Mouse (Mus musculus) forebrain, embryonic 10.5 days (tissue): ENCODE results near the gene St6gal1. TPM values are rescaled to one million over a fixed set of nuclear protein-coding genes. Genes with fewer than 3 reads are reported as not detected.

Experiments
- DNase-seq: peaks from one replicate; pipeline ENCODE4 v3.0.0-alpha.2; 2017; ENCODE audit warnings: low spot score; ENCODE audit errors: extremely low spot score
- H3K27ac ChIP-seq: fragments of 300-500 bp; sonication (generic); 2 replicates; pipeline ENCODE4 v1.5.1; 2016; ENCODE audit warnings: mild to moderate bottlenecking
- H3K27me3 ChIP-seq: fragments of 300-500 bp; sonication (generic); 2 replicates; pipeline ENCODE4 v1.6.1; 2016; ENCODE audit warnings: mild to moderate bottlenecking; ENCODE audit not compliant: poor library complexity, severe bottlenecking
- H3K36me3 ChIP-seq: fragments of 300-500 bp; sonication (generic); replicated peaks from 2 replicates; pipeline ENCODE4 v1.6.1; 2016; ENCODE audit warnings: mild to moderate bottlenecking, moderate library complexity
- H3K4me1 ChIP-seq: fragments of 300-500 bp; sonication (generic); 2 replicates; pipeline ENCODE4 v1.6.1; 2016
- H3K4me3 ChIP-seq: fragments of 300-500 bp; sonication (generic); 2 replicates; pipeline ENCODE4 v1.5.1; 2016; ENCODE audit warnings: mild to moderate bottlenecking, moderate library complexity
- H3K9me3 ChIP-seq: fragments of 300-500 bp; sonication (generic); 2 replicates; pipeline ENCODE4 v1.6.1; 2016; ENCODE audit warnings: mild to moderate bottlenecking, moderate library complexity
- WGBS: fragments of 180-500 bp; shearing (Covaris S2); methylation state at CpG from one replicate; pipeline ENCODE4 v1.1.7; 2016; 5-methylcytosine and 5-hydroxymethylcytosine counted together
- polyA plus RNA-seq: library from polyadenylated mRNA; unstranded; fragments of >200 nt; fragmentation: Nextera tagmentation; extraction: Ambion mirVana; gene quantifications from 2 replicates; pipeline ENCODE4 v1.2.1, GENCODE M21; 2016

The St6gal1 gene
- polyA plus RNA-seq, 1 experiment from 2014 or later = 19.7 TPM

DNA sequence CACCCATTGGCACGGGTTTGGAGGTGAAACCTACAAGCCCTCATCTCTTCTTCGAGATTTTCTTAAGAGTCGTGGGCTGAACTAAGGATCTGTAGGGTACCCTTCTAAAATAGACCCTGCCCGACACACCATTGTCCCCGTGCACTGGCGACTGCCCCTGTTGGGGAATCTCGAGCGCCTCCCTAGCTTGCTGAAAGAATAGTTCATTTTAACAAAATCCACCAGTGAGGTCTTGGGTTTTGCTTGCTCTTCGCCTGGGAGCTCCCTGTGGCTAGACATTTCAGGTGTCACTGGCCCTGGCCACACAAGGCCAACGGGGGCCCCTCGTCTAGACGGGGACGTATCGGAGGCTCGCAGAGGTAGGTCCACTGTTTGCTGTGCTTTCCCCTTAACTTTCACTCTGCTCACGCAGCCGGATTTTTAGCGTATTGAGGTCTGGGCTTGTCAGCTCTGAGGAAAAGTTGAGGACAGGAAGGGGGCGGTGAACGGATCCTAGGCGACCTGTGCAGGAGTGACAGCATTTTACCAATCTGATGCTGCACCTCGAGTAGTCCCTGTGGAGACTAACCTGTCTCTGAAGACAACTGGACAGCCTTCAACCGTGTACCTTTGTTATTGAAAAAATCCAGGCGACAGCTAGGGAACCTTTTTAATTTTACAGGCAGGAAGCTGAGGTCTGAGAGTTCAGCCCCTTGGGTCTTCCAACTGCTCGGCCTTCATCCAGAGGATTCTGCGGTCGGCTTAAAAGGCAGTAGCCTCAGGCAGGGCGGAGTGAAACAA is 1.5 kb downstream of the St6gal1 start:
- peak; percentile 62 for DNase-seq
- Histone ChIP-seq H3K9me3 (no peaks in the 10 kb centered on the region), H3K27me3 (peaks cover 34% of the 10 kb centered on the region), H3K4me1 (peaks cover 60% of the 10 kb centered on the region), H3K27ac (peak overlapping the region; percentile 96), H3K36me3 (no peaks in the 10 kb centered on the region), H3K4me3 (peak overlapping the region; percentile 79)
- under 1% methylated on average over 28 of the region's 28 CpGs for WGBS

DNA sequence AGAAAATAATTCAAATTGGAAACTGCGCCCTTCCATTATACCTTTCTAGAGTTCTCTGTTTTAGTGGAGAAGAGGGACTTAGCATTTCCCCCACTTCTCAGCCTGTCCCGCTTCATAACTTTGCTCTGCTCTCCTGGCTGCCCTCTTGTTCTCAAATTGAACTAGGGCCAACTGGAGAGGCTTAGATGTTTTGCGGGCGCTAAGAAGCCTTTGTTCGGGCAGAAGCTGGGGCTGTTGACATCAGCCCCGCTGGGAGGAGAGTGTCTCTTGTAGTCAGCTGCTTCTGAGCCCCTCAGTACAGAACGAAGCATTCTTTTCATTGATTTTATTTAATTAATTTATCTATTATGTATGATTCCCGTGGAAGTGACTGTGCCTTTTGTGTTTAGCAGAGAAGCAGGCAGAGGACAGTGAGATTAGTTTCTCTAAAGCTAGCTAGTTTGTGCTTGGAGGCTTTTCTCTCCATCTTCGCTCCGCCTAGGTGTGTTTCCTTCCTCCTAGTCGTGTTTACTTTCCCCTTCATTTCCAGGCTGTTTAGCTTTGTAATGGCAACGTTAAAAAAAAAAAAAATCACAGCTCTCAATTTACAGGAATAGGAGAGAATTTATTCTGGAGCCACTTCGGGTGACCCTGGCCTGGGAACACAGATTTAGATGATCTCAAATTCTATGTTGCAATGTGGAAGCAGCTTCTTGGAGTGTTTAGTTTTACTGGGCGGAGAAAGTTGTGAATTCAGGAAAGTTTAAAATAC is 2.2 kb downstream of the St6gal1 start:
- Histone ChIP-seq H3K4me1 (peaks cover 64% of the 10 kb centered on the region), H3K9me3 (no peaks in the 10 kb centered on the region), H3K27ac (peak overlapping the region; percentile 96), H3K27me3 (peaks cover 34% of the 10 kb centered on the region), H3K36me3 (no peaks in the 10 kb centered on the region), H3K4me3 (peak overlapping the region; percentile 79)
- DNase-seq = peak; percentile 41
- 9% methylated on average over 14 of the region's 14 CpGs for WGBS

DNA sequence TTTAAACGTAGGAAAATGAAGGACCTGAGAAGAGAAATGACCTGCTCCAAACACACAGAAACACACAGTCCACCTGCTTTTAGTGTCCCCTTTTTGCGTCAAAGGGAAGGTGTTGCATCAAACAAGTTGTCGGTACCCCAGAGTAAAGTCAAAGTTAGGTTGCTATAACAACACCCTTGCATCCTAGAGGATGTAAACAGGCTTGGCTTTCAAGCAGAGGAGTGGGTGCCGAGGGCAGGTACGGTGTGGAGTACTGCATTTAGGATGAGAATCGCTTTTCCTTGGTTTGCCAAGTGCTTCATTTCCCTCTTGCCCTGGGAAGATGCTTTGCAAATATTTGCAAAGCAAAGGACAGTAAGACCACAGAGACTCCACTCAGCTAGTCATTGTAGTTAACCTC is 3.3 kb downstream of the St6gal1 start:
- H3K36me3 ChIP-seq = no peaks in the 10 kb centered on the region
- no peak overlapping the region for H3K27ac ChIP-seq
- no peaks in the 10 kb centered on the region for H3K9me3 ChIP-seq
- peak overlapping the region; percentile 79; the same call in 1 of the 2 replicates for H3K4me3 ChIP-seq
- H3K4me1 ChIP-seq = peaks cover 64% of the 10 kb centered on the region
- no peak for DNase-seq
- peaks cover 27% of the 10 kb centered on the region for H3K27me3 ChIP-seq
- WGBS = 20% methylated on average over 6 of the region's 6 CpGs

DNA sequence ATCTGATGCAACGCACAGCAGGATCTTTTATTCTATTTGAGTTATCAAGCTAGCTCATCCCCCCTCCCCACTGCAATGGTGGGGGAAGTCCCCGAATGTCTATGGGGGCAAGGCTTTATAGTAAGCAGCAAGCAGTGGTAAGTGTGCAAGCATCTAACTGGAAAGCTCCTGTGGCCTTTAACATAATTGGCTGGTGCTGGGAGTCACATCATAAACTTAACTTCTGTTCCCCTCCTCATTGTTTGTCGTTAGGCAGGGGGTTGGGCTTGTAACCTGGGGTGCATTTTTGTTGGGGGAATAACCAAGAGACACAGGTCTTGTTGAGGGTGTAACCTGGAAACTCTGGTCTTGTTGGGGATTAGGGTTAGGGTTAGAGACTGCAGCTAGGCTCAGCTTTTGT is 3.9 kb downstream of the St6gal1 start:
- DNase-seq = no peak
- H3K36me3 ChIP-seq = peaks cover 2% of the 10 kb centered on the region
- H3K4me1 ChIP-seq = peaks cover 59% of the 10 kb centered on the region
- H3K27ac ChIP-seq = no peak overlapping the region
- H3K4me3 ChIP-seq = no peak overlapping the region
- H3K9me3 ChIP-seq = no peaks in the 10 kb centered on the region
- H3K27me3 ChIP-seq = peaks cover 22% of the 10 kb centered on the region
- 27% methylated on average over 3 of the region's 3 CpGs for WGBS

DNA sequence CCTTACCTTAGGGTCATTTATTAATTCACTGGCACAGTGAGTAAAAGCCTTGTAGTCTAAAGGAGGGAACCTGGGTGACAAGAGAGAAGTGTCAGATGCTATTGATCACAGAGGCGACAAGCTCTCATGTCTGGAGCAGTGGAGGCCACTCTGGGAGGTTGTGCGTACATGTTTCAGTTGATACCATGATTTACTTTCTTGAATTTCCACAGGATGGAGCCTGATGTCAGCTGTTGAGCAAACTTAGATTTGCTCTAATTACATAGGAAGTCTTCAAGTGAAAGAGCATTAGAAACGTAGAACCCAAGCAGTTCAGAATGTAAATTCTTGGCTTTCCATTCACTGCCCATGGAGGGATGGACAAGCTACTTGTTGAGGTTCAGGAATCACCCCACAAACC is 5.4 kb downstream of the St6gal1 start:
- Histone ChIP-seq H3K9me3 (no peaks in the 10 kb centered on the region), H3K27me3 (peaks cover 14% of the 10 kb centered on the region), H3K4me1 (peaks cover 49% of the 10 kb centered on the region), H3K4me3 (no peak overlapping the region), H3K36me3 (peaks cover 13% of the 10 kb centered on the region), H3K27ac (no peak overlapping the region)
- DNase-seq = no peak
- WGBS = 80% methylated on average over 3 of the region's 3 CpGs

DNA sequence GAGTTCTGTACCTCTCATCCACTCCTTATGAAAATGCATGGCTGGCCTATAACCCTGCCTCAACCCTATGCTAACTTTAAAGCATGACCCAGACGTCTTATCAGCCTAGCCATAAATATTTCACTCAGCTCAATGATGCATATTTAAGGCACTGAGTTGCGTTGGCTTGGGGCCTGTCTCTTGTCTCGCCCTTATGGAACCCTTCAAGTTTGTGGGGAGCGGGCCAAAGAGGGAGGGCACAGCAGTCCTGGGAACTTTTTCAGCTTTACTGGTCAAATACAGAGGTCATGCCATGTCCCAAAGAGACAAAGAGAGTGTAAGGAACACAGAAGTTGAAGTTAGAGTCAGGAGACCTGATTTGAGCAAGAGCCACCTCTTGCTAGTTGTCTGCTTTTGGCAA is 6.6 kb downstream of the St6gal1 start:
- H3K36me3 ChIP-seq = peaks cover 13% of the 10 kb centered on the region
- no peaks in the 10 kb centered on the region for H3K9me3 ChIP-seq
- WGBS = 90% methylated on average over 4 of the region's 4 CpGs
- H3K27ac ChIP-seq = no peak overlapping the region
- H3K27me3 ChIP-seq = peaks cover 14% of the 10 kb centered on the region
- peaks cover 49% of the 10 kb centered on the region for H3K4me1 ChIP-seq
- DNase-seq = no peak
- H3K4me3 ChIP-seq = no peak overlapping the region

DNA sequence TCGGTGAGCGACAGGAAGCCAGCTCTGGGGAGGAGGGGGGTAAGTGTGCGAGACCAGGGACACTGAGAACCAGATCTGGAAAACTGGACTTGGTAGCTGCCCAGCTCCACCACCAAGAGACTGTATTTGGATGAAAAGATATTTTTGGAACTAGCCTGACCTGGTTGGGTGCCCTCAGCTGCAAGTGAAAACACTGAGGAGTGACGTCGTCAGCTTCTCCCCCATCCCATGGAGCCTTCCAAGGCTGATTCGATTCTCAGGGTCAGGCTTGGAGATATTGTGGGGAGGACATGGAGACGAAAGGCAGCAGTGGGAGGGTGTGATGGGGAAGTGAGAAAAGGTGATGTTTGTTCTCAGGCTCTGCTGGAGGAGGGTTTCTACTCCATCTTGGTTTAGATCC is 8.2 kb downstream of the St6gal1 start:
- Histone ChIP-seq H3K27me3 (peaks cover 10% of the 10 kb centered on the region), H3K4me1 (peaks cover 43% of the 10 kb centered on the region), H3K4me3 (no peak overlapping the region), H3K9me3 (no peaks in the 10 kb centered on the region), H3K27ac (no peak overlapping the region), H3K36me3 (peaks cover 13% of the 10 kb centered on the region)
- no peak for DNase-seq
- 89% methylated on average over 7 of the region's 7 CpGs for WGBS

DNA sequence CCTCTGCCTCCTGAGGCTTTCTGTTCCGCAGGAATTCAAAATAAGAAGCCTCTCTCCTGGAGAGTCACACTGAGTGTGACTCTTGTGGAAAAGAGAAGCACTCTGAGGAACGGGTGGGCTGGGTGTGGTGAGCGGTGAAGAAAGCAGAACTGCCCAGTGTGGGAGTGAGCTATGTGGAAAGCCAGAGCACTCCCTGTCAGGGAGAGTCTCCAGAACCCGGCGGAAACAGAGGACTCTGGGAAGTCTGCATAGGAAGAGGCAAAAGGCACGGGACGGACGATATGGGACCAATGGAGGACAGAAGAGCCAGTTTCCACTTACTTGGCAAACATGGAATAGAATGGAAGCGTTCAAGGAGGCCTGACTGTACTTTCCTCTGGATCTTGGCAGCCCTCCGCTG is 9.0 kb downstream of the St6gal1 start:
- Histone ChIP-seq H3K27ac (no peak overlapping the region), H3K36me3 (peaks cover 13% of the 10 kb centered on the region), H3K27me3 (peaks cover 3% of the 10 kb centered on the region), H3K4me1 (peaks cover 43% of the 10 kb centered on the region), H3K9me3 (no peaks in the 10 kb centered on the region), H3K4me3 (no peak overlapping the region)
- 89% methylated on average over 10 of the region's 10 CpGs for whole genome bisulfite sequencing
- no peak for DNase-seq

DNA sequence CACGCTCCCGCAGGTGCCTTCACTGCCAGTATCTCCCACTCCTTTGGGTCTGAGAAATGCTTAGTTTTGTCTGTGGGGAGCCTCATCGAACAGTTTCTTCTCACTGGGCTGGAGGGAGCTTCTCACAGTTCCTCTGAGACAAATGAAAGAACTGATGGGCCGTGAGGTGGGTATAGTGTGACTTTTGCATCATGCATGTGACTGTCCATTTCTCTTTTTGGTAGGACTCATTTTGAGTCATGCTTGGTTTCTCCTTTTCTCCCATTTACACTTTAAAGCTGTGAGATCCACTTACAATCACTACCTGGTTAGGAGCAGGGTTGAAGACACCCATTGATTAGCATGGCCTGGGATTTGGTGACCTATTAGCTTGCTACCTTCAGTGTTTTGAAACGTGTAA is 10.0 kb downstream of the St6gal1 start:
- 87% methylated on average over 5 of the region's 5 CpGs for WGBS

DNA sequence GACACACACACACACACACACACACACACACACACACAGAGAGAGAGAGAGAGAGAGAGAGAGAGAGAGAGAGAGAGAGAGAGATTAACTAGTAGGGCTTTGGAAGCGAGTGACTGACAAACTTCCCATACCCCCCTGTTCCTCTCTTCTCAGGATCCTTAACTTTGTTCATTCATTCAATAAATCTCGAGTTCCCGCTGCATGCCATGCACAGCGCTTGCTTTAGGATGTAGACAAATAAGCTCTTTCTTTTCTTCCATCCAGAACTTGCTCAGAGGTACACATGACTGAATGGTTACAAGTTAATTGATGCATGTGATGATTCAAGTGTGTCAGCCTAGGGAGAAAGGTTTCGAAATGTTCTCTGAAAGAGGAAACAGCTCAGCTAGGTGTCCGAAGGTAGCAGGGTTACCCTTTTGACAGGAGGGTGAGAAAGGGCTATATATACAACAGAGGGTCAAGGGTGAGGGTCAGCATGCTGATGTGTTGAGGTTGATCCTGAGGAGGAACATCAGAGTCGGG is 10.7 kb downstream of the St6gal1 start:
- no peak overlapping the region for H3K27ac ChIP-seq
- H3K36me3 ChIP-seq = peaks cover 13% of the 10 kb centered on the region
- peaks cover 39% of the 10 kb centered on the region for H3K4me1 ChIP-seq
- H3K9me3 ChIP-seq = no peaks in the 10 kb centered on the region
- WGBS = 78% methylated on average over 7 of the region's 7 CpGs
- no peaks in the 10 kb centered on the region; the same call in 1 of the 2 replicates for H3K27me3 ChIP-seq
- no peak for DNase-seq
- no peak overlapping the region for H3K4me3 ChIP-seq

More for the DNA sequence above, 10.0 kb downstream of the St6gal1 start:
- Histone ChIP-seq H3K36me3 (peaks cover 13% of the 10 kb centered on the region), H3K4me3 (no peak overlapping the region), H3K4me1 (peaks cover 39% of the 10 kb centered on the region), H3K9me3 (no peaks in the 10 kb centered on the region), H3K27ac (no peak overlapping the region), H3K27me3 (no peaks in the 10 kb centered on the region; the same call in 1 of the 2 replicates)
- no peak for DNase-seq

DNA sequence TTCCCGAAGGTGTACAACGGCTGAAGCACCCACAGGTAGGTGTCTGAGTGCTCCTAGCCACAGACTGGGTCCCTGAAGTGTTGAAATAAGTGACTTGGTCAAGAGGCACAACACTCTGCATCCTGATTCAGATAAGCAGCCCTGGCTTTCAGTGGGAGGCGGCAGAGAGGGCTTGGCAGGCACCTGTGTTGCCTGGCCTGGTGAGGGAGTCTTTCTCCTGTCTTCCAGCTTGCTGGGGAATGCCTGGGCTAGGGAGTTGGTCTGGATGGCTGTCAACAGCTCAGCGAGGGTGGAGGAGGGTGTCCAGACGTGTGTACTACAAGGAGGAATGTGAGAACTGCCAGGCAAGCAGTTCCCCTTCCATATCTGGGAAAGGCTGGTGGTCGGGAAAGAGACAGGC is 15.0 kb downstream of the St6gal1 start:
- Histone ChIP-seq H3K27me3 (no peaks in the 10 kb centered on the region), H3K27ac (no peak overlapping the region; the same call in 1 of the 2 replicates), H3K9me3 (no peaks in the 10 kb centered on the region), H3K4me3 (no peak overlapping the region), H3K36me3 (peaks cover 7% of the 10 kb centered on the region), H3K4me1 (peaks cover 53% of the 10 kb centered on the region)
- no peak for DNase-seq
- WGBS = 78% methylated on average over 6 of the region's 6 CpGs

DNA sequence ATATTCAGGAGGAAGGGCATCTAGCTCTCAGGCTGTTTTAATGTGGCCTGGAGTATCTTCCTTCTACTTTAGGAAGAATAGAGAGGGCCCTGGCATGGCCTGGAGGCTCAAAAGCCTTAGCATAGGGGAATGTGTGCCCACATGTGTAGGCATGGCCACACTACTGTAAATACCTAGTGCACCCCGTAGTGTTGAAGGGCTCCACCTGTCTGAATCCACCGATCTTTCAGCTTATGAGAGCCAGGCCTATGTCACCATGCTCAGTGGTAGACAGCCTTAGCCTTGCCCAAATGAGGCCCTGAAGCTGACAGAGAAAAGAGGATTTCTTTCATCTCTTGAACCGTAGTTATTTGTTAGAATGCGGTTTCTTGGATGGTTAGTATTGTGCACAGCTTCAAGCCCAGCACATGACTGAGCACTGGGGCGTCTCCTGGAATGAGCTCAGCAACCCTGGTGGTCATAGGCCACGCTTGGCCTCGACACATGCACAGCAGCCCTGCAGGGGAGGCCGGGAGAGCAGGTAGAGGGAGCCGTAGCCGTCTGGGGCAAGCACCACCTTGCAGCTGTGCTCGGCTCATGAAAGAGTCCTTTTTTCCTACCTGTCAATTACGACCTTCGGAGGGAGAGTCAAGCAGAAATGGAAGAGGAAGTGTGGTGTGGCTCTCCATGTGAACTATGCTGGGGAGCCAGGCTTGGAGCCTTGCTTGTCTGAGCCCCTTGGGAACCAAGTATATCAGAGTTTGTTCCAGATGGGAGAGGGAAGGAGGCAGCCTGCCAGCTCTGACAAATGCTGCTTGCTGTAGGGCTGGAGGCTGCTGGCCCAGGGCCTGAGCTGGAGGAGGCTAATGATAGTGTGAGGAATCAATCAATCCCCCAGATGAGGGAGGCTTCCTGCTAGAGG is 15.8 kb downstream of the St6gal1 start:
- no peak overlapping the region; the same call in 1 of the 2 replicates for H3K27ac ChIP-seq
- DNase-seq = no peak

More for the DNA sequence above, 15.8 kb downstream of the St6gal1 start:
- WGBS = 63% methylated on average over 13 of the region's 13 CpGs
- no peak overlapping the region for H3K4me3 ChIP-seq
- peaks cover 6% of the 10 kb centered on the region; the same call in 1 of the 2 replicates for H3K36me3 ChIP-seq
- no peaks in the 10 kb centered on the region for H3K27me3 ChIP-seq
- no peaks in the 10 kb centered on the region for H3K9me3 ChIP-seq
- H3K4me1 ChIP-seq = peaks cover 51% of the 10 kb centered on the region
